17 mouse cellular contexts compared by ENCODE assay signal in the genomic region with DNA sequence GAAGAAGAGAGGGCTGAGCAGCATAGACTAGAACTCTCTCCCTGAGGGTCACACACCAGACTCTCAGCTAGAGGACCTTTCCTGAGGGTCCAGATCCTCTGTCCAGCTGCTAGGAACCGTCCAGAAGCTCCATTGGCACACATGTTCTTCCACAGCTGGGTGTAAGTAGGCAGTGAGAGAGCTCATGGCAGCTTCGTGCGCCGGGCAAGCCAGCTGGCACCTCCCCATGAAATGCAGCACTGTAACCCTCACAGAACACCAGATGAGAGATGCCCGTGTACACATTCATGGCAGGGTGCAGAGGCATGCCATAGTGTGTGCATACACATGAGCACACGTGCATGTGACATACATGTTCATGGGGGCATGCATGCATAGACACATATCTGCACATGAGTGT.
DNase-seq lines count a peak whose midpoint lies in the region; ATAC-seq and TF ChIP-seq lines count a peak whose summit lies in the region.
"Had no signal": no experiment of that assay in that cellular context is flagged by ENCODE, and none has a peak within 500 bp of the region (broad histone marks: within the 10 kb centered on the region; RNA-seq: fewer than 3 reads in every experiment).

No protein-coding gene starts in this region.

- 66% methylated on average over 6 of the region's 6 CpGs for WGBS in hindbrain, postnatal 0 days
- 86% methylated on average over 6 of the region's 6 CpGs for WGBS in hindbrain, embryonic 13.5 days
- 81% methylated on average over 6 of the region's 6 CpGs for WGBS in midbrain, postnatal 0 days
- WGBS in midbrain, embryonic 14.5 days: 83% methylated on average over 6 of the region's 6 CpGs

- no peak overlapping the region for H3K9ac ChIP-seq in hindbrain, postnatal 0 days (replicated peaks; ENCODE audit: low read length)
- H3K9ac ChIP-seq in hindbrain, embryonic 13.5 days: no peak overlapping the region
- no peak overlapping the region for H3K9ac ChIP-seq in midbrain, postnatal 0 days (replicated peaks; ENCODE audit: low read length, poor library complexity, severe bottlenecking)
- H3K9ac ChIP-seq in midbrain, embryonic 14.5 days (replicated peaks; ENCODE audit: low read length): no peak overlapping the region
- H3K9ac ChIP-seq: forebrain, embryonic 15.5 days; heart, embryonic 15.5 days; limb, embryonic 15.5 days; liver, embryonic 14.5 days; lung, embryonic 14.5 days had no signal

- peak overlapping the region; percentile 65 for H3K27ac ChIP-seq in hindbrain, postnatal 0 days
- H3K27ac ChIP-seq in hindbrain, embryonic 13.5 days: no peak overlapping the region
- peak overlapping the region; percentile 71; the same call in 1 of the 2 replicates for H3K27ac ChIP-seq in midbrain, postnatal 0 days (ENCODE audit: low read depth, low read length)
- H3K27ac ChIP-seq in midbrain, embryonic 14.5 days (replicated peaks; ENCODE audit: low read depth, low read length): no peak overlapping the region
- H3K27ac ChIP-seq: forebrain, embryonic 15.5 days; heart, embryonic 15.5 days; limb, embryonic 15.5 days; liver, embryonic 14.5 days had no signal

- peaks cover 6% of the 10 kb centered on the region for H3K4me1 ChIP-seq in hindbrain, postnatal 0 days (ENCODE audit: insufficient read depth, low read length)
- peaks cover 30% of the 10 kb centered on the region for H3K4me1 ChIP-seq in hindbrain, embryonic 13.5 days (replicated peaks)
- H3K4me1 ChIP-seq in midbrain, postnatal 0 days (ENCODE audit: insufficient read depth, low read length): peaks cover 9% of the 10 kb centered on the region; the same call in 1 of the 2 replicates
- peaks cover 14% of the 10 kb centered on the region; the same call in 1 of the 2 replicates for H3K4me1 ChIP-seq in midbrain, embryonic 14.5 days (ENCODE audit: control insufficient read depth, insufficient read depth, low read length)
- H3K4me1 ChIP-seq: limb, embryonic 15.5 days had no signal

- no peak overlapping the region for H3K4me3 ChIP-seq in hindbrain, postnatal 0 days (ENCODE audit: low read length)
- no peak overlapping the region for H3K4me3 ChIP-seq in hindbrain, embryonic 13.5 days
- H3K4me3 ChIP-seq in midbrain, postnatal 0 days (ENCODE audit: low read depth, low read length): no peak overlapping the region
- H3K4me3 ChIP-seq in midbrain, embryonic 14.5 days (replicated peaks; ENCODE audit: low read depth, low read length): no peak overlapping the region
- H3K4me3 ChIP-seq: forebrain, embryonic 15.5 days; heart, embryonic 15.5 days; limb, embryonic 15.5 days had no signal

- no peak for ATAC-seq in hindbrain, postnatal 0 days
- ATAC-seq in hindbrain, embryonic 13.5 days (ENCODE audit: low FRiP score): no peak
- ATAC-seq in midbrain, postnatal 0 days (ENCODE audit: low FRiP score): no peak
- no peak for ATAC-seq in midbrain, embryonic 14.5 days (ENCODE audit: low FRiP score, low TSS enrichment)
- ATAC-seq: activated CD4-positive, CD25-positive, alpha-beta regulatory T cell, adult 4 months; intestine, embryonic 16.5 days had no signal

- no peak for TF ChIP-seq CTCF in hindbrain, postnatal 0 days (IDR thresholded peaks at IDR 0.05; ENCODE audit: low read depth)
- no peak for TF ChIP-seq CTCF in midbrain, postnatal 0 days (IDR thresholded peaks at IDR 0.05)

- H3K36me3 ChIP-seq in hindbrain, postnatal 0 days (ENCODE audit: insufficient read depth, low read length): no peaks in the 10 kb centered on the region
- H3K36me3 ChIP-seq in hindbrain, embryonic 13.5 days: no peaks in the 10 kb centered on the region
- H3K36me3 ChIP-seq in midbrain, postnatal 0 days (ENCODE audit: insufficient read depth, low read length): no peaks in the 10 kb centered on the region; the same call in 1 of the 2 replicates
- no peaks in the 10 kb centered on the region for H3K36me3 ChIP-seq in midbrain, embryonic 14.5 days (ENCODE audit: control insufficient read depth, insufficient read depth, low read length)
- H3K36me3 ChIP-seq: forebrain, embryonic 15.5 days; heart, embryonic 15.5 days; limb, embryonic 15.5 days had no signal

- H3K27me3 ChIP-seq in hindbrain, postnatal 0 days (ENCODE audit: insufficient read depth, low read length): no peaks in the 10 kb centered on the region
- no peaks in the 10 kb centered on the region for H3K27me3 ChIP-seq in hindbrain, embryonic 13.5 days
- H3K27me3 ChIP-seq in midbrain, postnatal 0 days (ENCODE audit: insufficient read depth, low read length): no peaks in the 10 kb centered on the region
- no peaks in the 10 kb centered on the region for H3K27me3 ChIP-seq in midbrain, embryonic 14.5 days (ENCODE audit: control insufficient read depth, insufficient read depth, low read length)
- H3K27me3 ChIP-seq: forebrain, embryonic 15.5 days had no signal

- no peaks in the 10 kb centered on the region for H3K9me3 ChIP-seq in hindbrain, postnatal 0 days (ENCODE audit: low read length)
- H3K9me3 ChIP-seq in hindbrain, embryonic 13.5 days: no peaks in the 10 kb centered on the region
- no peaks in the 10 kb centered on the region for H3K9me3 ChIP-seq in midbrain, postnatal 0 days (ENCODE audit: low read length)
- H3K9me3 ChIP-seq in midbrain, embryonic 14.5 days (ENCODE audit: control insufficient read depth, low read length): no peaks in the 10 kb centered on the region
- H3K9me3 ChIP-seq: forebrain, embryonic 15.5 days; heart, embryonic 15.5 days; limb, embryonic 15.5 days had no signal

- DNase-seq in adrenal gland, adult 2 months: peak; percentile 32
- no peak for DNase-seq in adrenal gland, postnatal 4 days (ENCODE audit: low spot score in 2 of 2)
- peak; percentile 20 for DNase-seq in gastrocnemius, postnatal 14 days
- no peak for DNase-seq in gastrocnemius, adult 18-20 months (ENCODE audit: low spot score)
- DNase-seq in hindbrain, postnatal 0 days (ENCODE audit: low spot score): no peak
- DNase-seq in midbrain, postnatal 0 days (ENCODE audit: low spot score): no peak
- no peak for DNase-seq in midbrain, embryonic 14.5 days
- DNase-seq: lung, embryonic 14.5 days; thymus, adult 18-20 months; thymus, postnatal 36 days had no signal

- no peak overlapping the region for H3K4me2 ChIP-seq in hindbrain, postnatal 0 days (ENCODE audit: low read depth, low read length)
- H3K4me2 ChIP-seq in hindbrain, embryonic 13.5 days: no peak overlapping the region
- H3K4me2 ChIP-seq in midbrain, postnatal 0 days (ENCODE audit: low read depth, low read length, poor library complexity, severe bottlenecking): no peak overlapping the region
- no peak overlapping the region for H3K4me2 ChIP-seq in midbrain, embryonic 14.5 days (ENCODE audit: low read length)
- H3K4me2 ChIP-seq: forebrain, embryonic 15.5 days; limb, embryonic 15.5 days; lung, embryonic 14.5 days had no signal

- intact Hi-C loops in gastrocnemius, postnatal 14 days (cut with DNase I; ENCODE audit: low total_unique reads): no loop called here

Comparison
In these comparisons a context has a peak if more than half of its experiments do, and no peak if none do; other contexts are left out.
1. DNase-seq: peak in adrenal gland, adult 2 months (single experiment) and gastrocnemius, postnatal 14 days (single experiment); none in adrenal gland, postnatal 4 days (0 of 2), gastrocnemius, adult 18-20 months (single experiment), hindbrain, postnatal 0 days (single experiment), midbrain, postnatal 0 days (single experiment) and midbrain, embryonic 14.5 days (single experiment).
2. H3K27ac ChIP-seq: peak in hindbrain, postnatal 0 days (single experiment) and midbrain, postnatal 0 days (single experiment); none in hindbrain, embryonic 13.5 days (single experiment) and midbrain, embryonic 14.5 days (single experiment).